Mouse (Mus musculus) liver, adult 2 months (tissue): ENCODE measurements around the gene Nkx3-2. TPM values are rescaled to one million over a fixed set of nuclear protein-coding genes. Genes with fewer than 3 reads are reported as not detected.

Source experiments
- DNase-seq: peaks from one replicate; pipeline ENCODE4 v3.0.0-alpha.2; 2011; ENCODE audit warnings: low read depth, low spot score; ENCODE audit errors: extremely low read depth
- H3K27ac ChIP-seq: fragments of 200-500 bp; replicated peaks from 2 replicates; pipeline ENCODE4 v1.5.1; 2012; ENCODE audit warnings: low read depth, mild to moderate bottlenecking, control low read depth, inconsistent platforms, low read length; ENCODE audit not compliant: insufficient read depth
- H3K27me3 ChIP-seq: fragments of 200-500 bp; 2 replicates; pipeline ENCODE4 v1.6.1; 2012; ENCODE audit warnings: mild to moderate bottlenecking, moderate library complexity, low read length, inconsistent platforms; ENCODE audit not compliant: control insufficient read depth, insufficient read depth
- H3K36me3 ChIP-seq: fragments of 200-500 bp; 2 replicates; pipeline ENCODE4 v1.6.1; 2012; ENCODE audit warnings: low read length, inconsistent platforms; ENCODE audit not compliant: control insufficient read depth, insufficient read depth
- H3K4me1 ChIP-seq: fragments of 200-500 bp; 2 replicates; pipeline ENCODE4 v1.6.1; 2011; ENCODE audit warnings: low read length; ENCODE audit not compliant: control insufficient read depth, insufficient read depth
- H3K4me3 ChIP-seq: fragments of 200-500 bp; 2 replicates; pipeline ENCODE4 v1.5.1; 2011; ENCODE audit warnings: low read depth, mild to moderate bottlenecking, control low read depth, low read length, moderate library complexity; ENCODE audit not compliant: insufficient read depth
- H3K79me2 ChIP-seq: fragments of 200-500 bp; 2 replicates; pipeline ENCODE4 v1.6.1; 2012; ENCODE audit warnings: inconsistent platforms, mild to moderate bottlenecking, low read length, moderate library complexity; ENCODE audit not compliant: control insufficient read depth, insufficient read depth
- H3K9ac ChIP-seq: fragments of 200-500 bp; 2 replicates; pipeline ENCODE4 v1.6.1; 2012; ENCODE audit warnings: low read depth, mild to moderate bottlenecking, control low read depth, inconsistent platforms, low read length
- CTCF ChIP-seq: fragments of 200-500 bp; IDR thresholded peaks from 2 replicates; pipeline ENCODE4 v1.5.1; 2011; ENCODE audit warnings: low read depth, low read length, control low read depth
- POLR2A ChIP-seq: fragments of 200-500 bp; IDR thresholded peaks from 2 replicates; pipeline ENCODE4 v1.6.1; 2011; ENCODE audit warnings: low read length, control low read depth; ENCODE audit not compliant: insufficient read depth; ENCODE audit errors: extremely low read depth
- WGBS: fragments of 180-500 bp; shearing (Covaris S2); methylation state at CpG from one replicate; pipeline ENCODE4 v1.1.7; 2018; 5-methylcytosine and 5-hydroxymethylcytosine counted together
- polyA plus RNA-seq: library from polyadenylated mRNA; depleted of rRNA; stranded (reverse); fragments of >200 nt; gene quantifications from 2 replicates; pipeline ENCODE4 v1.2.3, GENCODE M21; 2012; rRNA removed
- total RNA-seq: library from RNA; depleted of rRNA; stranded (reverse); fragments of >200 nt; gene quantifications from 2 replicates; pipeline ENCODE4 v1.2.3, GENCODE M21; 2014; rRNA removed

Gene Nkx3-2
- total RNA-seq (not detected in 2 replicates), polyA plus RNA-seq (not detected in 2 replicates)

- no peak for DNase-seq
- WGBS, result 1% methylated on average over 77 of the region's 79 CpGs
- no peak for TF ChIP-seq CTCF
- no peak for TF ChIP-seq POLR2A
- Histone ChIP-seq H3K36me3 (no peaks in the 10 kb centered on the region), H3K27ac (no peak within 1 kb of the TSS), H3K4me3 (no peak within 1 kb of the TSS), H3K9ac (no peak within 1 kb of the TSS), H3K4me1 (peaks cover 8% of the 10 kb centered on the region; the same call in 1 of the 2 replicates), H3K27me3 (peaks cover 35% of the 10 kb centered on the region), H3K79me2 (no peaks in the 10 kb centered on the region)
Observed at GRCm38 (mm10) chr5:41763731-41764721, at the start of gene Nkx3-2. Gene Nkx3-2, minus strand, starts transcription at chr5:41764501.

GRCm38 (mm10) chr5:41812516-41812915, 48.2 kb upstream of the Nkx3-2 start:
- WGBS, result 85% methylated on average over 6 of the region's 6 CpGs
- no peak overlapping the region for H3K27ac ChIP-seq
- H3K79me2 ChIP-seq, result no peaks in the 10 kb centered on the region
- H3K4me3 ChIP-seq, result no peak overlapping the region
- no peaks in the 10 kb centered on the region for H3K27me3 ChIP-seq
- H3K36me3 ChIP-seq, result peaks cover 43% of the 10 kb centered on the region
- no peak for DNase-seq
- TF ChIP-seq POLR2A (no peak), CTCF (no peak)
- H3K4me1 ChIP-seq, result no peaks in the 10 kb centered on the region
- no peak overlapping the region for H3K9ac ChIP-seq

GRCm38 (mm10) chr5:41811279-41811678, 47.0 kb upstream of the Nkx3-2 start:
- Histone ChIP-seq H3K27me3 (no peaks in the 10 kb centered on the region), H3K79me2 (no peaks in the 10 kb centered on the region), H3K4me3 (no peak overlapping the region), H3K27ac (no peak overlapping the region), H3K9ac (no peak overlapping the region), H3K36me3 (peaks cover 50% of the 10 kb centered on the region), H3K4me1 (no peaks in the 10 kb centered on the region; the same call in 1 of the 2 replicates)
- WGBS, result 81% methylated on average over 3 of the region's 3 CpGs
- no peak for TF ChIP-seq POLR2A
- no peak for TF ChIP-seq CTCF
- DNase-seq, result no peak

GRCm38 (mm10) chr5:41807383-41807782, 43.1 kb upstream of the Nkx3-2 start:
- H3K79me2 ChIP-seq, result no peaks in the 10 kb centered on the region
- peaks cover 60% of the 10 kb centered on the region for H3K36me3 ChIP-seq
- H3K4me3 ChIP-seq, result no peak overlapping the region
- no peak overlapping the region for H3K9ac ChIP-seq
- TF ChIP-seq POLR2A (no peak), CTCF (no peak)
- H3K4me1 ChIP-seq, result no peaks in the 10 kb centered on the region; the same call in 1 of the 2 replicates
- DNase-seq, result no peak
- no peaks in the 10 kb centered on the region for H3K27me3 ChIP-seq
- 81% methylated on average over 2 of the region's 2 CpGs for WGBS
- no peak overlapping the region for H3K27ac ChIP-seq

- Histone ChIP-seq H3K9ac (no peak overlapping the region), H3K27me3 (no peaks in the 10 kb centered on the region), H3K79me2 (no peaks in the 10 kb centered on the region), H3K36me3 (peaks cover 50% of the 10 kb centered on the region), H3K4me3 (no peak overlapping the region), H3K27ac (no peak overlapping the region), H3K4me1 (no peaks in the 10 kb centered on the region; the same call in 1 of the 2 replicates)
- TF ChIP-seq POLR2A (no peak), CTCF (no peak)
- 78% methylated on average over 5 of the region's 5 CpGs for WGBS
- no peak for DNase-seq
Observed at GRCm38 (mm10) chr5:41806176-41806575, 41.9 kb upstream of the Nkx3-2 start.

GRCm38 (mm10) chr5:41805085-41805484, 40.8 kb upstream of the Nkx3-2 start:
- no peaks in the 10 kb centered on the region for H3K79me2 ChIP-seq
- no peak overlapping the region for H3K27ac ChIP-seq
- no peak for DNase-seq
- TF ChIP-seq POLR2A (no peak), CTCF (no peak)
- H3K36me3 ChIP-seq, result peaks cover 53% of the 10 kb centered on the region
- WGBS, result 97% methylated on average over 2 of the region's 2 CpGs
- H3K4me1 ChIP-seq, result no peaks in the 10 kb centered on the region; the same call in 1 of the 2 replicates
- no peak overlapping the region for H3K9ac ChIP-seq
- H3K4me3 ChIP-seq, result no peak overlapping the region
- no peaks in the 10 kb centered on the region for H3K27me3 ChIP-seq
